Mouse (Mus musculus) CD4-positive, CD25-positive, alpha-beta regulatory T cell, adult 2 months (primary cell): ENCODE results near the gene Nkx2-5.

Experiments used
- DNase-seq: peaks from one replicate; pipeline ENCODE4 v3.0.0-alpha.2; 2012; ENCODE audit warnings: low read depth, low spot score

The Nkx2-5 gene

DNA sequence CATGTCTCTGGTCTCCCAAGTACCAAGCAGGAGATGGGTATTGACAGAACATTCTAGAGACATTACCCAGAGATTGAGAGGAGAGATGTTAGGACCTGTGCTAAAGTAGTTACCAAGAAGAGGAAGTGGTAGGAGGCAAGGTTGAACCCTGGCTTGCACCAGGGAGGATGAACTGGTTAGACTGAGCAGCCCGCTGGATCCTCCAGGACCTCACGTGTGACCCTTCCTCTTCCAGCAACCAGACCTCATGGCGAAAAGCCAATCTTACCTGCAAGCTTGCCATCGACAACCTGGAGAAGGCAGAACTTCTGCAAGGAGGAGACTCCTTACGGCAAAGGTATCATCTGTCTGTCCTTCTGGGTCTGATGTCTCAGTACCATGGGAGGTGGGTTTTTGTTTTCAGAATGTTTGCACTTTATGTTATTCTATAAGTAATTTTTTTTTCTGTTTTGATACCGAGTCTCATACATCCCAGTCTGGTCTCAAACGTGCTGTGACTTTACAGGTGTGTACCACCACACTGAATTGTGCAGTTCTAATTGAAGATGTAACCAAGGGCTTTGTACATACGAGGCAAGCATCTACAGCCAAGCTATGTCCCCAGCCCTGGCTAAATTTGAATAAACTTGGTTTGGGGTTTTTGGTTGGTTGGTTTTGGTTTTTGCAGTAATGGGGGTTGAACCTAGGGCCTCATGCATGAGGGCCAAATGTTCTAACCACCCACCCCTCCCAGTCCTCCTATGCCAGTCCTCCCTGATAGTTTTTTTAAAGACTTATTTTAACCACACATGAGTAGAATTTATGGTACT, 55.1 kb downstream of the Nkx2-5 start:
- no peak for DNase-seq

DNA sequence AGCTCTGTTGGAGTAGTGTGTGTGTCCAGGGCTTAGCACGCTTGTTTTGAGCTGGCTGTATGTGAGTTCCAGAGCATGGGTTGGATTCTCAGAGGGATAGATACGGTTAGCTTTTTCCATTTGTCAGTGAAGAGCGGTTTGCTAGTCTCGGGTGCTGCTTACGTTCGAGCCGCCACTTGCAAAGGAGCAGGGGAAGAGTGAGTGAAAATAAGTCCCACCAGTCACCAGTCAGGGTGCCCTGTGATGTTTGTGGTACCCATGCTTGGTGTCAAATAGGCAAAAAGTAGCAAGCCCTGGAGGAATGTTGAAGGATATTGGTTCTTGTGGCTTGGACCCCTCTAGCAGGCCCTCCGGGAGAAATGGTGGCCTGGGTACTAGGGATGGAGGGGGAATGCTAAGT, 55.8 kb downstream of the Nkx2-5 start:
- DNase-seq = no peak
